Mouse (Mus musculus) heart, postnatal 0 days (tissue): ENCODE data around the gene Sec22c.

ENCODE experiments used
- CTCF ChIP-seq: IDR thresholded peaks from 2 replicates; pipeline ENCODE4 v1.5.1; 2016; ENCODE audit warnings: antibody characterized with exemption, control low read depth, low read depth
- EP300 ChIP-seq: IDR thresholded peaks from 2 replicates; pipeline ENCODE4 v1.6.1; 2016; ENCODE audit warnings: antibody characterized with exemption, low read depth

GRCm38 (mm10) chr9:121707801-121708200, 2.5 kb upstream of the Sec22c start:
- no peak for TF ChIP-seq CTCF
- TF ChIP-seq EP300 = no peak
